Mouse (Mus musculus): ENCODE data around the gene Ppia. TPM values are rescaled to one million over a fixed set of nuclear protein-coding genes. Genes with fewer than 3 reads are reported as not detected.

The Ppia gene
- polyA plus RNA-seq, 1 experiment = 1,237 TPM

- 79% methylated on average over 6 of the region's 6 CpGs for WGBS
- no peaks in the 10 kb centered on the region for H3K27me3 ChIP-seq (replicated peaks; ENCODE audit: control insufficient read depth, insufficient read depth, low read length)
Measured at GRCm38 (mm10) chr11:6392857-6393256, 22.4 kb upstream of the Ppia start.

GRCm38 (mm10) chr11:6393866-6394265, 21.4 kb upstream of the Ppia start:
- DNase-seq = no peak
- WGBS = 42% methylated on average over 1 of the region's 1 CpGs
- H3K36me3 ChIP-seq (ENCODE audit: control insufficient read depth, insufficient read depth, low read length) = no peaks in the 10 kb centered on the region

More at GRCm38 (mm10) chr11:6392857-6393256, 22.4 kb upstream of the Ppia start:
- no peak overlapping the region for H3K27ac ChIP-seq (ENCODE audit: insufficient read depth, low read depth, low read length)
- TF ChIP-seq POLR2A (IDR thresholded peaks at IDR 0.05; ENCODE audit: low read depth, low read length) = no peak
- no peak for TF ChIP-seq CTCF (conservative IDR thresholded peaks at IDR 0.05; ENCODE audit: insufficient read depth, insufficient read length, low read depth, low read length)
- no peaks in the 10 kb centered on the region for H3K36me3 ChIP-seq (ENCODE audit: control insufficient read depth, insufficient read depth, low read length)
- H3K4me3 ChIP-seq (ENCODE audit: insufficient read depth, low read depth, low read length) = no peak overlapping the region
- H3K4me1 ChIP-seq (ENCODE audit: control insufficient read depth, insufficient read depth, low read length) = peaks cover 16% of the 10 kb centered on the region
- no peak for DNase-seq

GRCm38 (mm10) chr11:6395565-6395964, 19.7 kb upstream of the Ppia start:
- no peaks in the 10 kb centered on the region for H3K27me3 ChIP-seq (replicated peaks; ENCODE audit: control insufficient read depth, insufficient read depth, low read length)
- no peak overlapping the region for H3K27ac ChIP-seq (ENCODE audit: insufficient read depth, low read depth, low read length)
- no peak overlapping the region for H3K4me3 ChIP-seq (ENCODE audit: insufficient read depth, low read depth, low read length)
- H3K4me1 ChIP-seq (ENCODE audit: control insufficient read depth, insufficient read depth, low read length) = peaks cover 10% of the 10 kb centered on the region
- H3K36me3 ChIP-seq (ENCODE audit: control insufficient read depth, insufficient read depth, low read length) = no peaks in the 10 kb centered on the region
- DNase-seq = peak; percentile 35
- no peak for TF ChIP-seq CTCF (conservative IDR thresholded peaks at IDR 0.05; ENCODE audit: insufficient read depth, insufficient read length, low read depth, low read length)
- TF ChIP-seq POLR2A (IDR thresholded peaks at IDR 0.05; ENCODE audit: low read depth, low read length) = no peak
- 74% methylated on average over 5 of the region's 5 CpGs for WGBS

More at GRCm38 (mm10) chr11:6393866-6394265, 21.4 kb upstream of the Ppia start:
- Histone ChIP-seq H3K4me3 (ENCODE audit: insufficient read depth, low read depth, low read length) (no peak overlapping the region), H3K27me3 (replicated peaks; ENCODE audit: control insufficient read depth, insufficient read depth, low read length) (no peaks in the 10 kb centered on the region), H3K4me1 (ENCODE audit: control insufficient read depth, insufficient read depth, low read length) (peaks cover 16% of the 10 kb centered on the region), H3K27ac (ENCODE audit: insufficient read depth, low read depth, low read length) (no peak overlapping the region)
- TF ChIP-seq CTCF (conservative IDR thresholded peaks at IDR 0.05; ENCODE audit: insufficient read depth, insufficient read length, low read depth, low read length) (no peak), POLR2A (IDR thresholded peaks at IDR 0.05; ENCODE audit: low read depth, low read length) (no peak)

GRCm38 (mm10) chr11:6398141-6398540, 17.1 kb upstream of the Ppia start:
- DNase-seq = no peak
- TF ChIP-seq CTCF (conservative IDR thresholded peaks at IDR 0.05; ENCODE audit: insufficient read depth, insufficient read length, low read depth, low read length) (no peak), POLR2A (IDR thresholded peaks at IDR 0.05; ENCODE audit: low read depth, low read length) (no peak)
- WGBS = 88% methylated on average over 10 of the region's 10 CpGs
- Histone ChIP-seq H3K36me3 (ENCODE audit: control insufficient read depth, insufficient read depth, low read length) (no peaks in the 10 kb centered on the region), H3K27ac (ENCODE audit: insufficient read depth, low read depth, low read length) (no peak overlapping the region), H3K4me1 (ENCODE audit: control insufficient read depth, insufficient read depth, low read length) (no peaks in the 10 kb centered on the region), H3K27me3 (replicated peaks; ENCODE audit: control insufficient read depth, insufficient read depth, low read length) (no peaks in the 10 kb centered on the region), H3K4me3 (ENCODE audit: insufficient read depth, low read depth, low read length) (no peak overlapping the region)

GRCm38 (mm10) chr11:6402515-6403510, 12.4 kb upstream of the Ppia start:
- Histone ChIP-seq H3K27ac (ENCODE audit: insufficient read depth, low read depth, low read length) (no peak overlapping the region), H3K27me3 (replicated peaks; ENCODE audit: control insufficient read depth, insufficient read depth, low read length) (no peaks in the 10 kb centered on the region), H3K4me3 (ENCODE audit: insufficient read depth, low read depth, low read length) (no peak overlapping the region), H3K36me3 (ENCODE audit: control insufficient read depth, insufficient read depth, low read length) (no peaks in the 10 kb centered on the region; the same call in 1 of the 2 replicates), H3K4me1 (ENCODE audit: control insufficient read depth, insufficient read depth, low read length) (peaks cover 13% of the 10 kb centered on the region)
- whole genome bisulfite sequencing = 82% methylated on average over 19 of the region's 19 CpGs
- TF ChIP-seq POLR2A (IDR thresholded peaks at IDR 0.05; ENCODE audit: low read depth, low read length) = no peak
- TF ChIP-seq CTCF (conservative IDR thresholded peaks at IDR 0.05; ENCODE audit: insufficient read depth, insufficient read length, low read depth, low read length) = peak; percentile 81
- DNase-seq = peak; percentile 76

GRCm38 (mm10) chr11:6403830-6404405, 11.3 kb upstream of the Ppia start:
- peaks cover 13% of the 10 kb centered on the region for H3K4me1 ChIP-seq (ENCODE audit: control insufficient read depth, insufficient read depth, low read length)
- no peak overlapping the region for H3K4me3 ChIP-seq (ENCODE audit: insufficient read depth, low read depth, low read length)
- no peaks in the 10 kb centered on the region; the same call in 1 of the 2 replicates for H3K36me3 ChIP-seq (ENCODE audit: control insufficient read depth, insufficient read depth, low read length)
- no peaks in the 10 kb centered on the region for H3K27me3 ChIP-seq (replicated peaks; ENCODE audit: control insufficient read depth, insufficient read depth, low read length)
- DNase-seq = no peak
- TF ChIP-seq CTCF (conservative IDR thresholded peaks at IDR 0.05; ENCODE audit: insufficient read depth, insufficient read length, low read depth, low read length) = no peak
- TF ChIP-seq POLR2A (IDR thresholded peaks at IDR 0.05; ENCODE audit: low read depth, low read length) = no peak
- 76% methylated on average over 5 of the region's 5 CpGs for WGBS
- H3K27ac ChIP-seq (ENCODE audit: insufficient read depth, low read depth, low read length) = peak overlapping the region; percentile 92; the same call in 1 of the 2 replicates
